Mouse (Mus musculus): ENCODE measurements at regions not wholly inside any gene's neighbourhood (a gene's known extent, or its start where the extent isn't known, plus 50 kb on each side); places are given as distances from the start of the nearest gene placed in this dataset.

DNA sequence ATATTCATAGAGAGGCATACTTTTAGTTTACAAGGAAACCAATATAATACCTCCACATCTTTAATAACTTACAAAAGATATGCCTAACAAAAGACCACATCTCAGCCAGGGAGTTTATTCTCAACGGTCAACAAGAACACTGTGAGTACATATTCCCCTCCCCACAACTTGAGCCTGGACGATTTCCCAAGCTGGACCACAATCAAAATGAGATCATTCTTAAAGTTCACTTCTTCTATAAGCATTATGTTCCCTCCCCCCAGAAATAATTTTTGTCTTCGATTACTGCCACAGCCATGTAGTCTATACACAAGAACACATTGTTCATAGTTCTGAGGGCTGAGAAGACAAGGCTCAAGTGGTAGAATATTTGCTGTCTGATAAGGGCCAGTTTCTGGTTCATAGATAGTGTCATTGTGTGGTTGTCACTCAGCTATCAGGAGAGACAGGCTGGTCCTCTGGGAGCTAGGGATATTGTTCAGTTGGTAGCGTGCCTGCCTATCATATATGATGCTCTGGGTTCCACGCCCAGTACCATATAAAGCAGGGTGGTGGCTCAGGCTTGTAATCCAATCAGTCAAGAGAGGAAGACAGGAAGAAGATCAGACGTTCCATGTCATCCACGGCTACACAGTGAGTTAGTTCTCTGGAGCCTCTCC is 153.9 kb downstream of the Mreg start:
- ATAC-seq (replicated peaks; ENCODE audit: insufficient number of reproducible peaks, low FRiP score, low TSS enrichment, poor library complexity, severe bottlenecking): no peak

DNA sequence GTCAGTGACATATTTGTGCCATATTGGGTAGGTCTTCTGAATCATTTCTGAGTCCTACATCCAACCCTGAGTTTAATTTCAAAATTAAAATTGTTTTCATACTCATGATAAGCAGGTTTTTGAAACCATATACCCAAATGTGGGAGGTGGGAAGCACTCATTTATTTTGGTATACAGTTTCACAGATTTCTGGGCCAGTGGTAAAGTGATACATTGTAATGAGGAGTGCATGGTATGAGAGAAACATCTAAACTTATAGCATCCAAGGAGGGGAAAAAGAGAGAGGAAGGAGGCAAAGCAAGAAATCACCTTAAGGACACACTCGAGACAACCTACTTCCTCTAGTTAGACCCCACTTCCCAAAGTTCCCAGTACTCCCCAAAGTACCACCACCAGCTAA is 157.6 kb downstream of the Mreg start:
- ATAC-seq (replicated peaks; ENCODE audit: insufficient number of reproducible peaks, low FRiP score, low TSS enrichment, poor library complexity, severe bottlenecking): no peak

DNA sequence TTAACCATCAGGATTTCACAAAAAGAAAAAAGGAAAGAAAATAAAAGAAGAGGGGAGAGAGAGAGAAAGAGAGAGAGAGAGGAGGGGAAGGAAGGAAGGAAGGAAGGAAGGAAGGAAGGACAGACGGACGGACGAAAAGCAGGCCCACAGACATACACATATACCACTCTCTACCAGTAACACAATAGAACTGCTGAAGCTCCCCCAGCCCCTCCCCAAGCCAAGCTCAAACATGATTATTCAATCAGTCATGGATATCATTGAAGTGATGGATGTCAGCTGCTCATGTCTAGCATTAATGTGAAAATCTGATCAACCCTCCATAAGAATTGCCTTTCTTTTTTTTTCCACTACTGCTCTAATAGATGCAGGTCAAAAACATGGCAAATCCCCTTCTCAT is 161.2 kb downstream of the Mreg start:
- no peak for ATAC-seq (replicated peaks; ENCODE audit: insufficient number of reproducible peaks, low FRiP score, low TSS enrichment, poor library complexity, severe bottlenecking)

DNA sequence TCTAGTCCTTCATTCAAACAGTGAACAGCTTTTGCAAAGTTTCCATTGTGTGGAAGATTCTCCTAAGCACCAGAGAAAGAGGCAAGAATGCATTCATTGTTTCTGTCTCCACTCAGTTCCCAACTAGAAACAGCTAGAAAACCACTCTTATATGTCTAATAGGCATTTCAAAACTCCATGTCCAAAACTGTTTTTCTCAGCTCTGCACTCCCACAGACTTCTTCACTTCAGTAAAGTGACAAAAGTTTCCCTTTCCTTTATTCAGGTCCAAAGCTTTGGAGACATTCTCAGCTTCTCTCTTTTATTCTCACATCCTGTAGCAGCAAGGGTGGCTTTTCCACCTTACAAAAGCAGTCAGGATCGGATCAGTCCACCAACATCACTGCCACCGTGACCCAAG is 166.0 kb downstream of the Mreg start:
- ATAC-seq (replicated peaks; ENCODE audit: insufficient number of reproducible peaks, low FRiP score, low TSS enrichment, poor library complexity, severe bottlenecking): no peak

DNA sequence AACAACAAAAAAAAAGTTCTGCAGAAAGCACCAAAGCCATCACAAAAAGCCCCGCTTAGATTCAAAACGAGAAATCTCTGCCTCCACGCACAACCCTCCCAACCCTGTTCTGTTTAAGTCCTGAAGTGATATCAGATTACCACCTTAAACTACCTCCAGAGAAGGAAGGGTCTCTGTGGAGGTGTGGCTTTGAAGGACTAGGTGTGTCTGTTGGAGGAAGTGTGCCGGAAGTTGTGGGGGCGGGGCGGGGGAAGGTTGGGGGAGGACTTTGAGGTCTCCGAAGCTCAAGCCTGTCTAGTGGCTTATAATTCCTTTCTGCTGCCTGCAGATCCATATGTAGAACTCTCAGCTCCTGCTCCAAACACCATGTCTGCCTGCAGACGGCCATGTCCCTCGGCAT is 173.6 kb downstream of the Mreg start:
- no peak for ATAC-seq (replicated peaks; ENCODE audit: insufficient number of reproducible peaks, low FRiP score, low TSS enrichment, poor library complexity, severe bottlenecking)

DNA sequence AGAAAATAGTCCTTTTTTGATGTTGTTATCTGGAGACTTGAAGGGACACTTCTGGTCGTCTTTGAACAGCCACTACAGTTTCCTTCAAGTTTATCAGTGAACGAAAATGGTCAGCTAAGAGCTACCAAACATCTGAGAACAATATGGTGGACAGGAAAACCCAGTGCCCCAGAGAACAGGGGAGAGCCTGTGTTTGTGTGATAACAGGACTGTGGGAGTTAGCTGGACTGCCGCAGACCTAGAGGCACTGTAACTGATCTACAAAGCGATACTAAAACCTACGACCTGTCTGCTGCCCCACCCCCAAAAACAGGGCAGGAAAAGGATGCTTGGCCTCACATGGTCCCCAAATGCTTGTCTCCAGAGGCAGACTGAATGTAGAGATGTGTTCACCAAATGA is 175.5 kb downstream of the Mreg start:
- no peak for ATAC-seq (replicated peaks; ENCODE audit: insufficient number of reproducible peaks, low FRiP score, low TSS enrichment, poor library complexity, severe bottlenecking)

DNA sequence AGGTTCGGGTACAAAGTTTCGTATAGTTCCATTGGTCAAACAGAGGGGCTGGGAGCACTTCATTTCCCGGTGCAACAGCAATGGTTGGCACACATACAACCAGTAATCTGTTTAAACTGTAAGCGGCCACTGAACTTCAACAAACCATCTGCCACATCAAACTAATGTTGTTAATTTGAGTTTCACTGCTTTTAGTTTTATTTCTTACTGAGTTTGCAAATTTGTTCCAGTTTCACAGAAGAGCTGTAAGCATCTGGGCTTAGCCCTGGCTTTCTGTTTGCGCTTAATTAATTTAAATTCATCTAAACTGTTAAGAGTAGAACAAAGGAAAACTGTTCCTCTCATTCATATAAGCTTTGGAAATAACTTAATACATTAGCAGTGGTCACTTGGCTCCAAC is 176.0 kb downstream of the Mreg start:
- no peak for ATAC-seq (replicated peaks; ENCODE audit: insufficient number of reproducible peaks, low FRiP score, low TSS enrichment, poor library complexity, severe bottlenecking)

DNA sequence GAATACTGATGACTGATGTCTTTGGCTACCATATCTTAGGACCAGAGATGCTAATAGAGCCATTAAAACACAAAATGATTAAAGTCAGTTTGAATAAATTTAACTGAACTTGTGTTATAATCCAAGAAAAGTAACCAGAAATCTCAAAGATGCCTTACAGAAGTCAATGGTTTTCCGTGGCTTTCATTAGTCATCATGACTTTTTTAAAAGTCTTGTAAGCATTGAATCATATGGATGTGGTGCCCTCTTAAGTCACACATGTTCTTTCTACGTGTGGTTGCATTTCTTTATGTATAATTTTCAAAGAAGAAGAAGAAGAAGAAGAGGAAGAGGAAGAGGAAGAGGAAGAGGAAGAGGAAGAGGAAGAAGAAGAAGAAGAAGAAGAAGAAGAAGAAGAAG is 178.2 kb downstream of the Mreg start:
- ATAC-seq (replicated peaks; ENCODE audit: insufficient number of reproducible peaks, low FRiP score, low TSS enrichment, poor library complexity, severe bottlenecking): no peak

DNA sequence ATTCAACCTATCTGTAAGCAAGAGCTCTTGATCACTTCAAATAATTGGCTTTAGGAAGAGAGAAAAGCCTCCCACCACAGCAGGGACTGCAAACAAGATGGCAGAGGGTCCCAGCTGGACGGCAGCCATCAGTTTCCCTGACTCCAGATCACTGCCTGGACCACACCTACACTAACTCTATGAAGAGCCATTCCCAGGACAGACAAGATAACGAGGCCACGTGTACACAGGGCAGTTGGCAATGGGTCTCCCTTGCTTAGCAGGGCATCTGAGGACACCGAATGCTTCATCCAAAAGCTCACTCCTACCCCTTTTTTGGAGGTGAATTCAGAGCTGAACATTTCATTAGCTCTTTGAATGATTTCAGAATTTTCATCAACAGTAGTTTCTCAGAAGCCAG is 179.9 kb downstream of the Mreg start:
- ATAC-seq (replicated peaks; ENCODE audit: insufficient number of reproducible peaks, low FRiP score, low TSS enrichment, poor library complexity, severe bottlenecking): no peak

DNA sequence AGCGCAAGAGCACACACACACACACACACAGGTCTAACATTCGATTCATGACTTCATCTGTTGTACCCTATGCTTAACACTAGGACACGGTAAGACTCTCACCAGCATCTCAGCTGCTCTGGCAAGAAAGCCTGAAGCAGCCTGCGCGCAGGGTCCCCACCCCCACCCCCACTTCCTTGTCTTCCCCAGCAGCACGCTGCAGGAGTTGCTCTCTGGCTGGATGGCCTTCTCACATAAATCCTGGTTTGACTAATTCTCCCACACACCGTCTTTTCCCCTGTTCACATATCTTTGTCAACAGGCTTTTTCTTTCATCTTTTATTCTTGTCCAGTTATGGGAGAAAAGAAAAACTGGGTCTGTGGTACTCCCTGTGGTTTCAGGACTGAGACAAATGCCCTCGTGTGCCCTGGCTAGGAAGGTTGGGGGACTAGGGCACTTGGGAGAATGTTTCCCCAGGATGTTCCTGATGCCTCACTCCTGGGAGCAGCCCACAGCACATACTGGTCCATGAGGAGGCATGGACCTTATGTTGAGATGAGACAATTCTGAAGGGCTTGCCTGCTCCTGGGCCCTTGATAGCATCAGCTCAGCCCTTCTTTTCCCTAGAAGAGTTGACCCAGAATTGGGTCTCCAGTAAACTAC is 181.2 kb downstream of the Mreg start:
- ATAC-seq (replicated peaks; ENCODE audit: insufficient number of reproducible peaks, low FRiP score, low TSS enrichment, poor library complexity, severe bottlenecking): no peak

DNA sequence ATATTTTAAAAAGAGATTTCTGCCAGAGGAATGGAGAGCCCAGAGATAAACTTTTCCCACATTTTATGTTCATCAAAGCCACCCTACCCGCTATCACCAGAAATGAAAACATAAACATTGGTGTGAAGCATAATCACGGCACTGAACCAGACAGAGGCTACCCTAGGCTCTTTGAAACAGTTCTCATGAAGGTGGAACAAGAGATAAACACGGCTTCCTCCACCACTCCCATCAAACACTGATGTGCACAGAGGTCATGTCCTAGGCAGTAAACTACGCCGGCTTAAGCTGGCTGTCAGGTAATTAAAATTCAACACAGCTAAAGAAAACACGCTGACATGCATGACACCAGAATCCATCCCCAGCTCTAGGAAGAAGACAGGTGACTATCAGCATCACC is 182.5 kb downstream of the Mreg start:
- no peak for ATAC-seq (replicated peaks; ENCODE audit: insufficient number of reproducible peaks, low FRiP score, low TSS enrichment, poor library complexity, severe bottlenecking)

DNA sequence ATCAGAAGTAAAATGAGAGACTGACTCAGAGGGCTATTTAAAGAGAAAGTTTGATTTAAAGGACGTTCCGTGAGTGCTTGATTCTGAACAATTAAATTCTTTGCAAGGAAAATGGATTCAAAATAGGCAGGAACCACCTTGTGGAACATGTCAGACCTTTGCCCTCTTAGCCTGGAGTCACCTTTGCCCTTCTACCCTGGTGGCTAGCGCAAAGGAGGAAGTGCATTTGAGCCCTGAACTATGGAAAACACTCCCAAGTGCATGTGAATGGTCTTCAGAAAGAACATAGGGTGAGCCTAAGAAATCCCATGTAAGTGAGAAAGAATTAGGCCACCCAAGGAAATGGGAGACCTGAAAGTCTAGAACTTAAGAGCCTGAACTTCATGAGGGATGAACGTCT is 185.2 kb downstream of the Mreg start:
- ATAC-seq (replicated peaks; ENCODE audit: insufficient number of reproducible peaks, low FRiP score, low TSS enrichment, poor library complexity, severe bottlenecking): no peak

DNA sequence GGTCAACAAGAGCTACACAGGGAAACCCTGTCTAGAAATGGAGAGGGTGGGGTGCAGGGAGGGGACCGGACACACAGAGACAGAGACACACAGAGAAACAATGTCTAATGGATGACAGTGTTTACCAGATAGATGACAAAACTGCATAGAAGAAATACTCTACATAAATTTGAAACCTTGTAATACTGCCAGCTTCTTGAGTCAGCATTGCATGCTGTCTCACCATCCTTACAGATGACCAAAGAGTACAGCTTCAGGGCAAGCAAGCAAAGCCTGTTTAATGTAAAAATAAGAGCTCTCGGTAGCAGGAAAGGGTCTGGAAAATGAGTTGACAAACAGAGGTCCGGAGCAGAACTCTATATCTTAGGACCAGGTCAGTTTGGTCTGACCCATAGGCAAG is 189.5 kb downstream of the Mreg start:
- no peak for ATAC-seq (replicated peaks; ENCODE audit: insufficient number of reproducible peaks, low FRiP score, low TSS enrichment, poor library complexity, severe bottlenecking)

DNA sequence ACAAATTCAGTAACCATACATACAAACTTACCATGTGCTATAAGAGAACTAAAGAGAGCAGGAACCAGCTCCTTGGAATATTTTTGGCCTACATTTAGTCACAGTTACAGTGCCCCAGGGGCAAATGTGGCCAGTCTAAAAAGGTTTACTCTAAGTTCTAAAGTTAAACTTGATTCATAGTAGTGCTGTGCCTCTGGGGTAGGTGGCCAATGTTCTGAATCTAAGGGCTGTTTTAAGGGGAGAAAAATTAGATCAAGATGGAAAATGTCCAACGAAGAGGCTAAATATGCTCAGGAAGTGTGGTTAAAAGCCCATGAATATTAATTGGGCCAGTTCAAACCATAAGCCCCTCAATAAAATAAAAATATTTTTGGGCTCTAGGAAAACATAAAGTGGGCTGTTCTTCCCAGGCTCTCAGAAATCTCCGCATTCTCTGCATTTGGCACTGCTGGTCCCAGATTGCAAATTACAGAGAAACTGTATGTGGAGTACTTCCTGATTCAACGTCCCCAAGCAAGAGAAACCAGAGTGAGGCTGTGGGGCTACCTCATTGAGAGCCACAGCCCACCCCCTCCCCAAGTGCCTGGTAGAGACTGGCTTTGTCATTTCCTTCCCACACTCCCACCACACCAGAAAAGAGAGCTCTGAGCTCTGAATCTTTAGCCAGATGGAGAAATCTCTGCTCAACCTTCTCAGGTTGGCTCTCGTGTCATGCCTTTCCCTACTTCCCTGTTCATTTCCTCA is 193.5 kb downstream of the Mreg start:
- ATAC-seq (replicated peaks; ENCODE audit: insufficient number of reproducible peaks, low FRiP score, low TSS enrichment, poor library complexity, severe bottlenecking): no peak

DNA sequence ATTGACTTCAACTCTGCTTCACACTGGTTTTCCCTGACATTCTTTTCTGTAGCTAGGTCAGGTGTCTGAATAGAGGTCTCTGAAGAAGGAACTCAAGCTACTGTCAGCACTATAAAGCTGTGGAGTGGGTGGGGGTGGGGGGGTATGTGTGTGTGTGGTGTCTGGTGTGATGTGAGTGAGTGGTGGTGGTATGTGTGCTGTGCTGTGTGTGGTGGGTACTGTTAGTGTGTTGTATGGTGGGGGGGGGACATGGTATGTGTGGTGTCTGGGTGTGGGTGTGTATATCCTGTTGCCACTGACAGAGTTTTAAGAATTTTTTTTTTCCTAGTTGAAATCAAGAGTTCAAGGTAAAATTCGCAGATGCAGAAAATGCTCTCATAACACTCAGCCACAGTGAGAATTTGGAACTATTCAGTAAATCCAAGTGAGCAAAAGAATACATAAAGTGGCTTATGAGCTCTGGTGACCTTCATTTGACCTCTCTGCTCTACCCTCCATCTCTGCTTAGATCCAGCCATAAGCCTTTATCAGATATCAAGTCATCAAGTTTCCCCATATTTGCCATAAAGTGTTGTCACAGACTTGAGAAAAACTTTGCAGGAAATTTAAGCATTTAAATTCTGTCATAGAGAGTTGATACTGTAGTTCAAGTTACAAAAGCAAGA is 194.2 kb downstream of the Mreg start:
- no peak for ATAC-seq (replicated peaks; ENCODE audit: insufficient number of reproducible peaks, low FRiP score, low TSS enrichment, poor library complexity, severe bottlenecking)

DNA sequence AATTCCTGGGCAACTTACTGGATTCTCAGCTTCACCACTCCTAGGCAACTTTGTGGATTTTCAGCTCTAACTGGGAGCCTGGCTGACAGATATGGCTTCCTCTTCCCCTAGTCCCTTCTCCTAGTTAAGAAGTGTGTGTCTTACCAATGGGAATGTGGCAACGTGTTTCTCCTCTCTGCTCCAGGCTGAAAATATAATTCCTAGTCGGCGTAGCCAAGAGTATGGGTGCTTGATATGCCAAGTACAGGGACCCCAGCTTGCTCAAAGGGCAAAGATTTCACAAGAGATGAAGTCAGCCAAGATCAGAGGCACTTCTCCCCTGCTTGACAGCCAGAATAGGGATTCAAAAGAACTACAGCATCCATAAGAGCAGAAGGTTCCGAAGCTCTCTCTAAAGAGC is 196.6 kb downstream of the Mreg start:
- ATAC-seq (replicated peaks; ENCODE audit: insufficient number of reproducible peaks, low FRiP score, low TSS enrichment, poor library complexity, severe bottlenecking): no peak

DNA sequence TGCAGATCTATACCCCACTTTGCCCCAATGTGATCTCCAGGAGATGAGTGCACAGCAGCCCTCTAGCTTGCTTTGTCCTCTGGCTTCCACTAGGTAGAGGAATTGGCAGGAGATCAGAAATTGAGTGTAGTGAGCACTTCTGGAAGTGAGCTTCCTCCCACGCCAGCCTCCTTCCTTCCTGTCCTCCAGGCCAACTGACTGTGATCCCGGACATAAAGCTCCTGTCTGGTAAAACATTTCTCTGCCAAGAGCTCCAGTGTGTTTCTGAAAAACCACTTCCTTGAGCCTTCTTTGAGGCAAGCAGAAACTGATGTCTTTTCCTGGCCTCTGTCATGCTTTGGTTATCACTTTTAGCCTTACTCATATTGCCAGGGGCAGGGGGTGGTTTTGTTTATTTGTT is 197.5 kb downstream of the Mreg start:
- ATAC-seq (replicated peaks; ENCODE audit: insufficient number of reproducible peaks, low FRiP score, low TSS enrichment, poor library complexity, severe bottlenecking): no peak

DNA sequence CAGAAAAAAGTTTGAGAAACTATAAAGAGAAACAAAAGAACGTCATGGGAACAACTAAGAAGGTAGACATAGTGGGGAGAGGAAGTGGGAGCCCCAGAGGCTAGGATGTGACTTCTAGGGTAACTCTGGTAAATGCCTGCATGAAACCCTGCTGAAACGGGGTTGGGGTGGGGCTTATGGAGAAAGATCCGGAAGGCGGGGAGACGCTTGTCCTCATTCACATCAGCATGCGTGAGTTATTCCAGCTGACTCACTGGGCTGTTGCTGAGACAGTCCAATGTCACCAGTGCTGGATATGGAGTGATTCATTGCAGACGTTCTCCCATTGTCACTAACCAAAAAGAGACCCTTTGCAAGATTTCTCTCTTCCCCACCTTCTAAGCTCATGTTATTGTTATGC is 198.2 kb downstream of the Mreg start:
- no peak for ATAC-seq (replicated peaks; ENCODE audit: insufficient number of reproducible peaks, low FRiP score, low TSS enrichment, poor library complexity, severe bottlenecking)

DNA sequence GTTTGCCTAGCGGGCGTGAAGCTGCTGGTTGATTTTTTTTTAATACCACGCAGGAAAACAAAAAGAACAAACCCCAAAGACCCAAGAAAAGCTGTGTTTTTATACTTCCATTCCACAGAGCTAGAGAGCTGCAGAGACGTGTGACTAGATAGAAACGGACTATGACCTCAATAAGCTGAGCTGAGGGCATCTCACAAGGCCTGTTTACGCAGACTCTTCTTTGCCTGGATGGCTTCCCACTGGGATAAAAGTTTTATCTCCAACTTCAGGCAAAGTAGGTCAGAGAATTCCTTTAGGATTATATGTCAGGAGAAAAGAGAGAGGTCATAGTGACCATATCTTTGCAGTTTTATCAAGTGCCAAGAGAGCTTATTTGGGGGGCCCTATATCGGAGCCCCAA is 199.4 kb downstream of the Mreg start:
- no peak for ATAC-seq (replicated peaks; ENCODE audit: insufficient number of reproducible peaks, low FRiP score, low TSS enrichment, poor library complexity, severe bottlenecking)

All from monocyte, adult 5-6 weeks (primary cell).